Mouse (Mus musculus) cerebellum, postnatal 36 days (tissue): ENCODE results near the gene Ank3.

Experiments used
- DNase-seq, 2 experiments: peaks; one replicate each; pipeline ENCODE4 v3.0.0; 2021 to 2022; ENCODE audit warnings: mixed read lengths in 2 of 2

Gene Ank3

GRCm38 (mm10) chr10:69944845-69945244, 546.3 kb downstream of the Ank3 start:
- DNase-seq, result no peak

GRCm38 (mm10) chr10:69945870-69946269, 547.3 kb downstream of the Ank3 start:
- peak in 1 of 2 experiments; percentile 22 for DNase-seq

GRCm38 (mm10) chr10:69946271-69946670, 547.7 kb downstream of the Ank3 start:
- no peak for DNase-seq

- peak; percentile 57 to 58 for DNase-seq
Observed at GRCm38 (mm10) chr10:69947093-69947492, 548.5 kb downstream of the Ank3 start.

GRCm38 (mm10) chr10:69950236-69950918, 551.8 kb downstream of the Ank3 start:
- no peak for DNase-seq

- no peak for DNase-seq
Observed at GRCm38 (mm10) chr10:69950919-69951236, 552.3 kb downstream of the Ank3 start.

GRCm38 (mm10) chr10:69951426-69951825, 552.9 kb downstream of the Ank3 start:
- no peak for DNase-seq

GRCm38 (mm10) chr10:69952316-69952715, 553.7 kb downstream of the Ank3 start:
- peak; percentile 30 to 41 for DNase-seq

- no peak for DNase-seq
Observed at GRCm38 (mm10) chr10:69954657-69955267, 556.2 kb downstream of the Ank3 start.

GRCm38 (mm10) chr10:69962226-69962625, 563.7 kb downstream of the Ank3 start:
- no peak for DNase-seq

GRCm38 (mm10) chr10:69962976-69963375, 564.4 kb downstream of the Ank3 start:
- DNase-seq, result no peak

GRCm38 (mm10) chr10:69964611-69965010, 566.0 kb downstream of the Ank3 start:
- peak; percentile 31 to 66 for DNase-seq

- DNase-seq, result no peak
Observed at GRCm38 (mm10) chr10:69965085-69965484, 566.5 kb downstream of the Ank3 start.

GRCm38 (mm10) chr10:69967994-69968393, 569.4 kb downstream of the Ank3 start:
- no peak for DNase-seq

- no peak for DNase-seq
Observed at GRCm38 (mm10) chr10:69979636-69980035, 581.1 kb downstream of the Ank3 start.

GRCm38 (mm10) chr10:69981386-69982097, 583.0 kb downstream of the Ank3 start:
- no peak for DNase-seq

- no peak for DNase-seq
Observed at GRCm38 (mm10) chr10:69982701-69983100, 584.1 kb downstream of the Ank3 start.

GRCm38 (mm10) chr10:69987496-69987895, 588.9 kb downstream of the Ank3 start:
- no peak for DNase-seq

GRCm38 (mm10) chr10:69997082-69997481, 598.5 kb downstream of the Ank3 start:
- no peak for DNase-seq

- no peak for DNase-seq
Observed at GRCm38 (mm10) chr10:70004058-70004457, 605.5 kb downstream of the Ank3 start.

GRCm38 (mm10) chr10:70004831-70005230, 606.3 kb downstream of the Ank3 start:
- DNase-seq, result no peak

GRCm38 (mm10) chr10:70006380-70006779, 607.8 kb downstream of the Ank3 start:
- no peak for DNase-seq

- no peak for DNase-seq
Observed at GRCm38 (mm10) chr10:70011738-70012137, 613.2 kb downstream of the Ank3 start.

GRCm38 (mm10) chr10:70013931-70014330, 615.4 kb downstream of the Ank3 start:
- no peak for DNase-seq
